Mouse (Mus musculus) lung, adult 10 weeks (tissue): ENCODE results near the gene Prss57. TPM values are rescaled to one million over a fixed set of nuclear protein-coding genes. Genes with fewer than 3 reads are reported as not detected.

ENCODE experiments used
- polyA plus RNA-seq: library from polyadenylated mRNA; stranded (reverse); fragments of 350-450 nt; fragmentation: Illumina TruSeq; extraction: RNeasy Lipid Tissue Mini Kit (QIAGEN cat#74804); gene quantifications from one replicate; pipeline ENCODE4 v1.2.3, GENCODE M21; 2014; ENCODE audit warnings: low read depth, low replicate concordance; ENCODE audit not compliant: insufficient read depth

Gene Prss57
- polyA plus RNA-seq: 0.08 TPM

DNA sequence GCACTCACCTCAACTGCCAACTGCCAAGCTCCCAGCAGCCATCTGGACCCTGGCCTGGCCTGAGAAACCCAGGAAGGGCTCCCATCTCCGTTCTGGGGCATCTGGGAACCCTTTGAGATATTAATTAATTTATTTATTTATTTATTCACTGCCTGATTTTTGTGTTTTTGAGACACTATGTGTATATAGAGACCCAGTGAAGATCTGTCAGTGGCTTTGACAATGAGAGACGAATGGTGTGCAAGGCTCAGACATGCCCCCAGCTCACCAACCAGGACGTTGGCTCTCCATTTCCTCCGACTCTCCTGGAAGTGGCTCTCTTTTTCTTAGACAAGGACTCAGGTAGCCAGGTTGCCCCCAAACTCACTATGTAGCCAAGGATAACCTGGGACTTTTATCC lies at the start of gene Prss57:
TSS of gene Prss57 (minus strand) at position 101 of the 400 bp plus-strand sequence.

GRCm38 (mm10) chr10:79820782-79821181 lies 30.0 kb upstream of the Prss57 start, which contains the start of gene Misp:
Gene Misp, plus strand, starts transcription at chr10:79820989.

GRCm38 (mm10) chr10:79793051-79793737 lies 2.4 kb upstream of the Prss57 start, which contains the start of gene Palm:
Gene Palm, plus strand, starts transcription at chr10:79793572.

DNA sequence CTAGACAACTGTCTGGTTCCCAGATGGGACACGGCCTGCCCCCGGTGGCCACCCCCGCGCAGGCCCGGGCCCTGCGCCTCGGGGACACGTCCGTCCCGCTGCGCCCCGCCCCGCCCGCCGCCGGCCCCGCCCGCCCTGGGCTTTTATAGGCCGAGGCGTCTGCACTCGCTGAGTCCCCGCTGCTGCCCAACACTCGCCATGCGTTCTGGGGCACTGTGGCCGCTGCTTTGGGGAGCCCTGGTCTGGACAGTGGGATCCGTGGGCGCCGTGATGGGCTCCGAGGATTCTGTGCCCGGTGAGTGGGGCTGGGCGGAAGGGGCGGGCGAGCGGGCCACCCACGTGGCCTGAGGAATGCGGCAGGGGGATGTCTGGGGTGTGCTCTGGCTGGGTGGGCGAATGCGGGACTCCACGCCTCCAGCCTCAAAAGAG lies 13.6 kb downstream of the Prss57 start, which contains the start of gene Fstl3:
TSS of gene Fstl3 (plus strand) at position 170 of the 429 bp plus-strand sequence.

DNA sequence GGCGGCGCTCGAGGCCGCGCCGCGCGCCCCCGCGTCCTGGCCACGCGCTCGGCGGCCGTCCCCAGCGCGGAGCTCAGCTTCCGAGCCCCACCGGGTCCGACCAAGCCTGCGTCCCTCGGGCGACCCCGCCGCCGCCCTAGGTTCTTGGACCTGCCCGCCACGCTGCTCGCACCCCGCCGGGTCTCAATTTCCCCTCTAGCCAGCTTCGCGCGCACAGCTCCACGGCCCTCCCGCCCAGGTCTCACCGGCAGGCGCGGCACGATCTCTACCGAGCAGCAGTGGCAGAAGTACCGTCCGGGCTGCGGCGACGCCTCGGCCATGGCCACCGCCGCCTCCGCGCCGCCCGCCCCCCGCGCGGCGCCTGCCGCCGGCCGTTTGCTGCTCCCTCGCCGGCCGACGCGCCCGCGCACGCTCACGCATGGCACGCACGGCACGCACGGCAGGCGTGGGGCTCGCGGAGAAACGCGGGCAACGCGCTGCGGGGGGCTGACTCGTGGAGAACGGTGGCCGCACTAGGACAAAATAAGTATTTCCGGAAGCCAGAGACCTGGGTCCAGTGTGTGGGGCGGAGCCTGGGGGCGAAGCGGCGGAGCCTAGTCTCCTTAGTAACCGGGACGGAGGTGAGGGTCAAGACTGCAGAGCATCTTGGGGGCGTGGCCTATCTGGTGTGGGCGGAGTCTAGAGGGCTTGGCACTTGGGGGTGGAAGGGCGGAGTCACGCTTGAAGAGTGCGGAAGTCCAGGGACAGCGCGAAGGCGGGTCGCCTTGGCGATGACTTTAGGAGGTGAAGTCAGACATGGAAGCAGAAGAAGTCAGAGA lies 24.0 kb downstream of the Prss57 start, which contains the start of gene Rnf126:
TSS of gene Rnf126 (minus strand) at position 445 of the 818 bp plus-strand sequence.

GRCm38 (mm10) chr10:79754856-79755516 lies 35.8 kb downstream of the Prss57 start, which contains the start of gene Fgf22:
Gene Fgf22, plus strand, starts transcription at chr10:79755076.

GRCm38 (mm10) chr10:79745898-79746773 lies 44.6 kb downstream of the Prss57 start, which contains the start of gene Polrmt:
Gene Polrmt, minus strand, starts transcription at chr10:79746581.

Other genes starting within 250 kb of the Prss57 start
- 9.8 TPM for gene Mier2, start 235.8 kb downstream of the Prss57 start, polyA plus RNA-seq
- not detected for gene Theg, start 203.6 kb downstream of the Prss57 start, polyA plus RNA-seq
- gene C2cd4c, start 176.9 kb downstream of the Prss57 start, polyA plus RNA-seq: not detected
- 1.1 TPM for gene Shc2, start 153.0 kb downstream of the Prss57 start, polyA plus RNA-seq
- not detected for gene Odf3l2, start 145.2 kb downstream of the Prss57 start, polyA plus RNA-seq
- gene Madcam1, start 126.4 kb downstream of the Prss57 start, polyA plus RNA-seq: not detected
- gene Tpgs1, start 121.6 kb downstream of the Prss57 start, polyA plus RNA-seq: 27.9 TPM
- gene Cdc34, start 108.8 kb downstream of the Prss57 start, polyA plus RNA-seq: 73.4 TPM
- 1.4 TPM for gene Gzmm, start 101.9 kb downstream of the Prss57 start, polyA plus RNA-seq
- gene Bsg, start 86.5 kb downstream of the Prss57 start, polyA plus RNA-seq: 666 TPM
- gene Hcn2, start 74.3 kb downstream of the Prss57 start, polyA plus RNA-seq: 0.48 TPM
- 19.4 TPM for gene Polrmt, start 44.4 kb downstream of the Prss57 start, polyA plus RNA-seq
- gene Fgf22, start 35.9 kb downstream of the Prss57 start, polyA plus RNA-seq: not detected
- 25.3 TPM for gene Rnf126, start 24.0 kb downstream of the Prss57 start, polyA plus RNA-seq
- gene Fstl3, start 13.7 kb downstream of the Prss57 start, polyA plus RNA-seq: 20.4 TPM
- 18.7 TPM for gene Palm, start 2.6 kb upstream of the Prss57 start, polyA plus RNA-seq
- 3.5 TPM for gene Misp, start 30.0 kb upstream of the Prss57 start, polyA plus RNA-seq
- 81.3 TPM for gene Ptbp1, start 63.5 kb upstream of the Prss57 start, polyA plus RNA-seq
- 2.2 TPM for gene Prtn3, start 83.5 kb upstream of the Prss57 start, polyA plus RNA-seq
- gene Plppr3, start 83.7 kb upstream of the Prss57 start, polyA plus RNA-seq: 3.4 TPM
- gene Elane, start 95.3 kb upstream of the Prss57 start, polyA plus RNA-seq: not detected
- gene Cfd, start 99.9 kb upstream of the Prss57 start, polyA plus RNA-seq: 873 TPM
- gene Med16, start 118.0 kb upstream of the Prss57 start, polyA plus RNA-seq: 12.4 TPM
- gene Gm26602, start 119.9 kb upstream of the Prss57 start, polyA plus RNA-seq: not detected
- 3.0 TPM for gene Kiss1r, start 126.0 kb upstream of the Prss57 start, polyA plus RNA-seq
- gene R3hdm4, start 130.2 kb upstream of the Prss57 start, polyA plus RNA-seq: 59.6 TPM
- gene Arid3a, start 136.1 kb upstream of the Prss57 start, polyA plus RNA-seq: 2.2 TPM
- gene Wdr18, start 169.2 kb upstream of the Prss57 start, polyA plus RNA-seq: 25.0 TPM
- not detected for gene Grin3b, start 179.8 kb upstream of the Prss57 start, polyA plus RNA-seq
- gene Tmem259, start 193.4 kb upstream of the Prss57 start, polyA plus RNA-seq: 67.1 TPM
- 208 TPM for gene Cnn2, start 197.6 kb upstream of the Prss57 start, polyA plus RNA-seq
- 7.0 TPM for gene Abca7, start 205.5 kb upstream of the Prss57 start, polyA plus RNA-seq
- 36.5 TPM for gene Arhgap45, start 225.7 kb upstream of the Prss57 start, polyA plus RNA-seq
- 120 TPM for gene Polr2e, start 248.8 kb upstream of the Prss57 start, polyA plus RNA-seq